Mouse (Mus musculus): ENCODE results near the gene Gabbr2. TPM values are rescaled to one million over a fixed set of nuclear protein-coding genes. Genes with fewer than 3 reads are reported as not detected.

The Gabbr2 gene
- 0.80 and 0.88 TPM in 2 replicates for polyA plus RNA-seq (2012; rRNA removed)

DNA sequence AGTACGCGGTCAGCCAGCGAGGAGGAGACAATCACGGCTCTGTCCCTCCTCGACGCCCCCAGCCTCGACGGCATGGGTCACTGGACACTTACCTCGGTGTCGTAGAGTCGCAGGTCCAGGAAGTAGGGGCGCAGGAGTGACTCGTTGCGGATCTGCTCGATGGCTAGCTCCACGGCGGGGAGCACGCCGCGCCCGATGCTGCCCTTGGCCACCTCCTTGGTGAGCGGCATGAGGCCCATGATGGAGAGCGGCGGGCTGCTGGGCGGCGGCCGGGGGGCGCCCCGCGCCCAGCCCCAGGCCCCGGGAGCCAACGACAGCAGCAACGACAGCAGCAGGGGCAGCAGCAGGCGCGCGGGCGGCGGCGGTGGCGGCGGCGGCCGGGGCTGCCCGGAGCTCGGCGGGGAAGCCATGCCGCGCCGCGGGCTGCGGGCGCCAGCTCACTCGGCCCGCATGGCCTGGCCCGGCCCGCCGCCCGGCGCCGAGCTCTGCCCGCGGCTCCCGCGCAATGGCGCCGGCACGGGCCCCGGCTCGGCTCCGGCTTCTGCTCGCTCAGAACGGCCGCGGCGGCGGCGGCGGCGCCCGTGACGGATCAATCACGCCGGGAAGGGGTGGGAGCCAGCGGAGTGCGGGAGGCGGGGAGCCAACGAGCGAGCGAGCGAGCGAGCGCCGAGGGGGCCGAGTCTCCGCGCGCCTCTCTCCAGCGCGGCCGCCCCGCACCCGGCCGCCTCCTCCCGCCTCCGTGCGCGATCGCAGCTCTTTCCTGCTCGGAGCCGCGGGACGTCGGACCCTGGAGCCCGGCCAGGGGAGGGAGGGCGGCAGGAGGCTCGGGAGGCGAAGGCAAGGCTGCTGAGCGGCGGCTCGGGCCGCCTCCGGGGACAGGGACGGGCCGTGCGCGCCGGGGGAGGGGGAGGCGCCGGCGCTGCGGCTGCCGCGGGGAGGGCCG lies at the start of gene Gabbr2:
Gene Gabbr2 (minus strand): TSS at position 858 of the 943 bp plus-strand sequence.

DNA sequence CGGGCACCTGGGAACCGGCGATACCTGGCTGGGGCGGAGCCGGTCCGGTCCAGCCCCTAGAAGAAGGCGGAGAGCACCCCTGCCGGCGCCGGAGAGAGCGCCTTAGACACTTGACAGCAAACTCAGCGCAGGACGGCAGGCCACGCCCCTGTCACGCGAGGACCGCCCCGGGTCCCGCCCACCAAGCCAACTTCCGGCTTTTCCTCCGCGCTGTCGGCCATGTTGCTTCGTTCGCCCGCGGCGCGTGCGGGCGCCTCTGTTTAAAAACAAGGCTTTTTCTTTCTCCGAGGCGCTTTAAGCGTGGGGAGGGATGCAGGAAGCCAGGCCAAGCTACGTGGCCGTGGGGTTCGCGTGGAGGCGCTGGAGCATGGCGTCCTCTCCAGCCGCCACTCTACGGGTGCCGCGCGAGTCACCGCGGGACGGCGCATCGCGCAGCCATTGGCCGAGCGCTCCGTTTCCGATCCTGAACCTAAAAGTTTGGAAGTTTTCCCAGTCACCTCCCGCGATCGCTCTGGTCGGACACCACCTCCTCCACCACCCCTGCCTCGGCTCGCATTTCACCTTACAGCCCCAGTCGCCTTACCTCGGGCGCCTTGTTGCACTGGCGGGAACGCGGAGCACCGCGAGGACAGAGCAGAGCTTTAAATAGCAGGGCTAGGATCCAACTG lies 341.5 kb downstream of the Gabbr2 start, which contains the start of gene Tbc1d2:
Gene Tbc1d2 (minus strand): TSS at position 124 of the 668 bp plus-strand sequence.

Other genes starting within 250 kb of the Gabbr2 start
- 8.9 and 10.8 TPM in 2 replicates for gene Anks6, start 65.6 kb upstream of the Gabbr2 start, polyA plus RNA-seq (2012; rRNA removed)
- gene Galnt12, start 100.0 kb upstream of the Gabbr2 start, polyA plus RNA-seq (2012; rRNA removed): 3.6 and 5.3 TPM in 2 replicates
- gene Col15a1, start 216.3 kb upstream of the Gabbr2 start, polyA plus RNA-seq (2012; rRNA removed): 6.2 and 17.9 TPM in 2 replicates